Mouse (Mus musculus): ENCODE measurements around the gene Tdrd9.

Gene Tdrd9

DNA sequence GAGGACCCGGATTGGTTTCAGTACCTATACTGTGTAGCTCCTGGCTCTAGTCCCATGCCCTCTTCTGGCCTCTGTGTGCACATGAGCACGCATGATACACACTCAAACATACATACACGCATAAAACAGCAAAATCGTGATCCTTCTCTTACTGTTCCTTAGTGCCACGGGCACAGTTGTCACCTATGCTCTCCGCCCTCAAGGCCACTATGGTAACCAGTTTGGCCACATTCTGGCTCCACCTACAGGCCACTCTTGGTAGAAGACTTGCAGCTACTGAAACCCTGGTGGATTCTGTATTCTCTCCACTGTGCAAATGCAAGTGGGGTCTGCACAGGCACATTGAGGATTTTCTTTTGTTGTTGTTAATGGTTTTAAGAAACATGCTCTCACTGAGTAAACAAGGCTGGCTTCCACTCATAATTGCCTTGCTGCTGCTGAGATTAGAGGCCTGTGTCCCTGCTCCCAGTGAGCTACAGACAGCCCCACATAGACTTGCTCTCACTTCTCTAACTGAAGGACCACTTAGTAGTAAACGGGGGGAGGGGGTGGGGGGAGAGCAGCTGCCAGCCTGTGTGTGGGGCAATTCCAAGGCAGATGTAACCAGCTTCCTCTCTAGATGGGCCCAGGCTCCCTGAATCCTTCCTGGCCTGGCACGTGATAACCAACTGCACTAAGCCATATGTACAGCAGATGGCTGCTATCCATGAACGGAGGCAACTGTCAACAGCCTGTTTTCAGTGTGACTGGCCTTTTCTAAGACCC, 13.1 kb upstream of the Tdrd9 start:
- DNase-seq (ENCODE audit: low spot score in 2 of 2): peak; percentile 55 to 63

DNA sequence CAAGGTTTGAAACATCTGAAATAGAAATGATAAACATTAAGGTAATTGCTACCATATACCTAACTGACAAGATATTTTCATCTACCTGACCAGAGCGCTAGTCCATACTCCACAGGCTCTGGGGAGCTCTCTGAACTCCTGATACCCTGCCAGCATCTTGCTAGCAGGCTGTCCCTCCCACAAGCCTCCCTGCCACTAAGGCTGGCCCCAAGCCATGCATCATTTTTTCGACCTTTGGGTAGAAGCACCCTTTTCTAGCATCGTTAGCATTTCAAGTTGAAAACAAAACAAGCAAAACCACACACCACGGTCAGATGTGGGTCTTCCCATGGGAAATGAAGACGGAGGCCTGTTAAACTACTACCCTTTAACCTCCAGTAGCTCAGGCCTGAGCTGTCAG, 8.0 kb upstream of the Tdrd9 start:
- DNase-seq (ENCODE audit: low spot score in 2 of 2): no peak

DNA sequence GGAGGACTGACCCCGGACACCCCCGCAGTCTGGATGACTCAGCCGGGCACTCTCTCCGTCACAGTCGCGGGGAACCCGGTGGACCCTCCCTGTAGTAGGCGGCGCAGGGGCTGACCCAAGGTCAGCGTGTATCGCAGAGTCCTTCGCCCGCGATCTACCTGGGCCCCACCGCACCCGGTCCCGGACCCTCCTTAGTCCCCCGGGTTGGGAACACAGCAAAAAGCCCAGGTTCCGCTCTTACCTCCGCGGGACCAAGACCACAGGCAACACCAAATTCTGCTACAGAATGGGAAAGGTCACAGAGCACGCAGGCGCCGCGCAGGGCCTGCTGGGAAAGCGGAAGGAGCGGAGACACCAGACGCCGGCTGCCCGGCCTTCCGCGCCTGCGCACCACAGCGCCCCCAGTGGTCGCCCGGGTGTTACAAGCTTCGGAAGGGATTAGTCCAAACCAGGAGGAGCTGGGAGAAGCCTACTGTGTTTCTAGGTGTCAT, 4.6 kb upstream of the Tdrd9 start, which contains the start of gene Atp5mpl:
TSS of gene Atp5mpl (minus strand) at position 295 of the 491 bp plus-strand sequence.
- DNase-seq (ENCODE audit: low spot score in 2 of 2): peak; percentile 89 to 92

DNA sequence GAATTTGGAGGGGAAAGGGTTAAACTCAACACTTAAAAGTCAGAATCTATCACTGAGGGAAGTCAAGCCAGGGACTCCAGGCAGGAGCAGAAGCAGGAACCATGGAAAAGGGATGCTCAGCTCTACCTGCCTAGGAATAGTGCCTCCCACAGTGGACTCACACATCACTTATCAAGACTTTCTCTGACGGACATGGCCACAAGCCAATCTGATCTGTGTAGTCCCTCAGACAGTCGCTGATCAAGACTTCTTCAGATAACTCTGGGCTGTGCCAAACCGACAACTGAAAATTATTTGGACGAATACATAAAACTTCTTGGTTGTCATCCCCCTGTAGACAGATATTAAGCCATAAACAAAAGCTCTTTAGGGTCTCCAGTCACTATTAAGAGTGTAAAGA, 1.3 kb upstream of the Tdrd9 start:
- DNase-seq (ENCODE audit: low spot score in 2 of 2): no peak

DNA sequence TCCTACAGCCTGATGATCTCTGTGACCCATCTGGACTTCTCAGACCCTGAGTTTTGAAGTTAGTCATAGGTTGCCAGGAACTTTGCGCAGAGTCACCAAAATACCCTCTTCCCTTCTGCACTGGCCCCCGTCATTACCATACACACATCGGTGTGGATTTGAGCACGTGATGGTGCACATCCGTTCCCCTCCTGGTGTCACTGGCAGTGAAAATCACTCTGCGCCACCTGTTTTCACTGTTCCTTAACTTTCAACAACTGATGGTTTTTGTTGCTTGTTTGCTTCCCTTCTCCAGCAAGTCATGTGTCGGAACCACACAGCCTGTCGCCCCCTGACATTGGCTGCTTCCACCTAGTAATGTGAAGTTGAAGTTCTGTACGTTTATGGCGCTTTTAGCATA, 1.1 kb downstream of the Tdrd9 start:
- no peak for DNase-seq (ENCODE audit: low spot score in 2 of 2)

DNA sequence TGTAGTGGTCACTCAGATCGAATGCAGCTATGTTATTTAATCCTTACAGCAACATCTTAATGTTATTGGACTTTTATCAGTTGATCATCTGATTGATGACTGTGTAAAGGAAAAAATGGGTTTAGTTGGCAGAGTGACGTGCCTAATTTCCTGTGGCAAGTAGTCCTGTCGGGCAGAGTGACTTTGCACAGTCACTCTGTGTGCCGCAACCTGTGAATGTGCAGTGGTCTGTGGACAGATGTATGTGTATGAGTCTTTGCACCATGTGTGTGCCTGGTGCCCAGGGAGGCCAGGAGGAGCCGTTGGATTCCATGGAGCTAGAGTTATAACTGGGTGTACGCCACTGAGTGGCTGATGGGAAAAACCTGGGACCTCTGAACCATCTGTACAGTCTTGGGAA, 3.2 kb downstream of the Tdrd9 start:
- no peak for DNase-seq (ENCODE audit: low spot score in 2 of 2)

DNA sequence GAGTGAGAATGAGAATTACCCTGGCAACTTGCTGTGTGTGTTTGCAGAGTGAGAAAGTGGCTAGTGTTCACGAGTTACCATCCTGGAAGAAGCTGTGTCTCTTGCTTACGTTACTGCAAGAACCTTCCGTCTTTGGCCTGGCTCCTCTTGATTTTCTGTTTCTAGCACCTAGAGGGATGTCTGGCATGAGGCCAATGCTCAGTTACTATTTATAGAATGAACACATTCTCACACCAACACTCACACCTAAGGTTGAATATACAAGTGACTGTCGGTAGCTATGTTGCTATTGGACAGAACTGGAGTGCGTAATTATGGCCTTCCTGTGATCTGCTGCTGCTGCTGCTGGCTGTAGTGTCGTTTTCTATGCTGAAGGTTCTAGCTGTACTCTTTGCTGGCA, 5.8 kb downstream of the Tdrd9 start:
- DNase-seq (ENCODE audit: low spot score in 2 of 2): no peak

DNA sequence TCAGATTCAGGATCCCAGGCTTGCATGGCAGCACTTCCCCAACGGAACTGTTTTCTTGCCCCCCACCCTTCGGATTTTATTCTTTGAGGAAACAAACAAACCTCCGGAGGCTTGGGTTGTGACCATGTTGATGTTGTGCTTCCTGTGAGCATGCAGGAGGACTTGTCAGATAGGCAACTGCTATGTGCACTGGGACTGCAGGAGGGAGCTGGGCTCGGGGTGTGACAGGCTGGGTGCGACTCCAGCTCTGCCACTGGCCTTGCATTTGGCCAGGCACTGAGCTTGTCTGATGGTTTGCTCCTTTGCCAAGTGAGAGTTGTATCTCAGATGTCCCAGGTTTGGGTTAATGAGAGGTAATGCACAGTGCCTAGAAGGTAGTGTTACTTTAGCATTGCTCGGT, 6.9 kb downstream of the Tdrd9 start:
- DNase-seq (ENCODE audit: low spot score in 2 of 2): no peak

DNA sequence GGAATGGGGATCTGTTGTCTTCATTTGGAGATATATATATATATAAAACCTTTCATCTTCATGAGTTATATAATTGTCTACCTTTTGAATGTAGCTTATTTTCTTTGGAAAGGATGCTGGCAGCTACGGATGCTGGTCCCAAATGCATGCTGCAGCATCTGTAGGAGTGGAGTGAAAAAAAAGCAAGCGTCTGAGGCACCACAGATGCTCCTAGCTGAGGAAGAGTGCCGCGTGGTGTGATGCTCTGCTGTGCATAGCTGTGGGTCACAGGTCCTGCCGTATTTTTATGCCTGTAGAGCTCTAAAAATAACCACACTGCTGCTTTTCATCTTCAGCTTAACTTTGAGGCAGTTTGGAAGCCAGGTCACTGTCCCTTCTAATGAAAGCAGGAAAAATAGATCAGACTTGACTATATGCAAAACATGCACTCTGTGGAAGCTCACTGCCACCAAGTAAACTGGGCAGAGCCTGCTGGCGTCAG, 9.6 kb downstream of the Tdrd9 start, which contains the start of gene Rd3l:
TSS of gene Rd3l (minus strand) at position 431 of the 481 bp plus-strand sequence.
- DNase-seq (ENCODE audit: low spot score in 2 of 2): no peak

DNA sequence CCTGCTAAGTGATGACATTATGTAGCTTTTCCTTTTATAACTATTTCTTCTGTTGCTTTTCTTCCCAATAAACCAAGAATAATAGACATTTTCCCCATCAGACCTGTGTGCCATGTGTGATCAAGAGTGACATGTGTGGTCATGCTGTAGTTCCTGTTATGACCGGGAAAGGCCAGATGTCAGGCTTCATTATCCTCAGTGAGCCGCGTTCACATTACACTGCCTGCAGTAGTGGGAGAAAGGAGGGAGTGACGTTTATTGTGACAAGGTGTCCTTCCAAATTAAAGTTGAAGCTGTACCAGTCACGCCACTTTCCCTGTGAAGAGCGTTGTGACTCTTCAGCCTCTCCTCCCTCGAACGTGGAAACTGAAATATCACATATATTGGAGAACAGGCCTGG, 10.5 kb downstream of the Tdrd9 start:
- DNase-seq (ENCODE audit: low spot score in 2 of 2): no peak

DNA sequence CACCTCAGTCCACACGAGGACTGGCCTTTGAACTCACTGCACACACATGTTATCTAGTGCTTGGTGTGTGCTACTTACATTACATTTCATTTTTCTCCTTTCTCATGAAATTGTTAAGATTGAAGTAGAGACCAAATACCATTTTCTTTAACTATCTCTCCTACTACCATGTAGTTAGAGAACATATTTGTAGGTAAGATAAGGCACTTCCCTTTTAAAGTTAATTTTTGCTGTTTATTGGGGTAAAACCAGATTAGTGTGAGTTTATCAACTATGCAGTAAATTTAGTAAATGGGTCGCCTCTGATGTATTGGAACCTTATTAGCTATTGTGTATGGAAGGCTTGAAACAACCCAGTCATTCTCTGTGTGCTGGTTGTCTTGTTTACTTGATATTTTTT, 11.8 kb downstream of the Tdrd9 start:
- no peak for DNase-seq (ENCODE audit: low spot score in 2 of 2)

DNA sequence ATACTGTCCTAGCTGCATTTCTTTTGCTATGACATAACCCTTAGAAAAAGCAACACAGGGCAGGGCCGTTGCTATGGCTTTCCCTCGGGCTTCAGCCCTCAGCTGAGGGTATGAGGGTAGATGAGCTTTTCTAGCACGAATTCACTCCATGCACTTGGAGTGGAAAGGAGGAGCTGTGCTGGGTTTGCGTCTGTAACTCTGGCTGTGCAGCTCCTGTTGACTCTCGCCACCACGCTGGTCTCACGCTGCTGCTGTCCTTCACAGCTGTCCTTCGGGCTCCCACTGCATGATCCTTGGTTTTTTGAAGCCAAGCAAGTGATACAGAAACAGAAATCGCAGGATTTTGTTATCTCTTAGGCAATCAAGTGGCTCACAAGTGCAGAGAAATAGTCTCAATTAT, 15.4 kb downstream of the Tdrd9 start:
- no peak for DNase-seq (ENCODE audit: low spot score in 2 of 2)

DNA sequence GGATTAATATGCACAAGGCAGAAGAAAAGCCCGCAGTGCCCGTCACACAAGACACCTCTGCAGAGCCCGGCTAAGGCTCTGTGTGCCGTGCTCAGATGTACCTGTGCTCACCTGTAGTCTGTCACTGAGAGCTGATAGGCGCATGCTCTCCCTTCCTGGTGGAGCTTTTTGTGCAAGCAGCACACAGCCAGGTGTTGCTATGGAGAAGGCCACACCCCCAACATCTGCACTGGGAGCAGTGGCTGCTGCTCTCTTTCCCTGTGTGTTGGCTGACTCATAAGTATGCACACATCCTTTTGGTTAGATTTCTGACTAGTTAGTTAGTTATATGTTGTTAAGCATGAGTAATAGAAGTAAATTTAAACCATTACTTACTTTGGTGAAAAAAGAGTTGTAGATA, 21.3 kb downstream of the Tdrd9 start:
- DNase-seq (ENCODE audit: low spot score in 2 of 2): no peak

DNA sequence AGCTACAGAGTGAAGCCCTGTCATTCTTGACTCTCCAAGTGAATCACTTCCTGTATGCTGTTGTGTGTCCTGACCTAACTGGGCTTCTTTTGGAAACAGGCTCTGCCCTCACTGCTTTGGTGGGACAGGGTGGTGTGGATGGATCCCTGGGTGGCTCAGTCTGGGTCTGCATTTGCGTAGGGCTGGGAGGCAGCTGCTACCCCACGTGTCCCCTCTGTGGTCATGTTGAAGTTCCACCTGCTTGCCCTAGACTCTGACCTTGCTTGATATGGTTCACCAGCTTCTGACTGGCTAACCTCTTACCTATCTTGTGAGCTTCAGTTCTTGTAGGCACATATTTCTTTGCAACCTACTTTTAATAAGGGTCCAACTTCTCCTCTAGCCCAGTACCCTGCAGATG, 23.8 kb downstream of the Tdrd9 start:
- DNase-seq (ENCODE audit: low spot score in 2 of 2): no peak

DNA sequence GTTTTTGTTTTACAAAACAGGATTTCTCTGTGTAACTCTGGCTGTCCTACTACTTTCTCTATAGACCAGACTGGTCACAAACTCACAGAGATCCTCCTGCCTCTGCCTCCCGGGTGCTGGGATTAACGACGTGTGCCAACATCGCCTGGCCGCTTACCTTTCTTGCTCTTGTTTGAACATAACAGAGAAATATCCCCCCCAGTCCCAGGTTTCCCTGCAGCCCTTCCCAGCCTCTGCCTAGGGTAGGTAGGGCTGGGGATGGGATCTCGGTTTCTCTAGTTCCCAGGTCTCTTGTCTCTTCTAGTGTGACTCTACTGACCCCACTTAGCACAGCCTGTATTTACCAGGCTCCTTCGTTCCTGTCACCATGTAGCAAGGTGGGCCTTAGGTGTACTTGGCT, 28.4 kb downstream of the Tdrd9 start:
- no peak for DNase-seq (ENCODE audit: low spot score in 2 of 2)

DNA sequence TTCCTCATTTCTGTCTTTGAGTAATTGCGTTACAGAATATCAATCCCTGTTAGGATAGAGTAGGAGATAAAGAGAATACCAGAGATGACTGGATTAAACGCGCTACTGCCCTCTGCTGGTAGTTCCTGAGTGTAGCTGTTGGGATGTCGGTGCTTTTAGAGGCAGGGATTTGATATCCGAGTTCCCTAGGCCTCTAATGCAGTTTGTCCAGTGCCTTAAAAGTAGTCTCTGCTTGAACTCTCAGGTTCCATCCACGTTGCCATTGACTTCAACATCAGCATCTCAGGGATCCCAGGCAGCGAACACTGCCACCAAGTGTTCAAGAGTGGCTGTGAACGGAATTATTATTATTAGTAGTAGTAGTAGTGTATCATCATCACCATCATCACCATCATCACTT, 29.9 kb downstream of the Tdrd9 start:
- peak; percentile 14 to 31 for DNase-seq (ENCODE audit: low spot score in 2 of 2)

DNA sequence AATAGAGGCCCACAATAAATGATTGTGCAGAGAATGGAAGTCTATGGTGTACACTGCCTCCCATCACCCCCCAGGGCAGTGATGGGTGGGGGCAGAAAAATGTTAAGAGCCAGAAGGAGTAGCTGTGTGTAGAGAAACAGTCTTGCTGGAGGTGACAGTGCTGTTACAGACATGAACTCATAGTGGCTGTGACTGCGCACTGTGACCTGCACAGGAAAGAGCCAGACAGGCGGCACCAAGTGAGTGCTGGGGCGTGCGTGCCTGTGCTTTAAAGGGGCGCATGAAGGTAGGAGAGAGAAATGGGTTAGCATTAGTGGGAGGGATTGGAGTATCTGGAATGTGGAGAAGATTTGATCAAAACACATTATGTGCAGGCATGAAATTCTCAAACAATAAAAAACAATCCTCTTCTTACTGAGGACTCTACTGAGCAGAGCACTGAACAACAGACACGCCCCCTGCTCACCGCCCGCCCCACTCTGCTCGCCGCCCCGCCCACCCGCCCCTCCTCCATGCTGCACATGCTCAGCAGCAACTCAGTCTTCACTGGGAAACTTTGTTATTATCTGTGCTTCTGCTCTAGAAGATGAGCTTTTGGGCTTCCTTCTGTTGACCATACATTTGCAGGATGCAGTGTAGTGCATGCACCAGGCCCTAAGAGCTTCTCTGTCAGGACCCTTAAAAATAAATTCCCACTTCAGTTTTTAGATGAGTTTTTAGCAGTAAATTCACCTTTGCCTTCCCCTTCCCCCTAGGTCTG, 41.3 kb downstream of the Tdrd9 start:
- no peak for DNase-seq (ENCODE audit: low spot score in 2 of 2)

DNA sequence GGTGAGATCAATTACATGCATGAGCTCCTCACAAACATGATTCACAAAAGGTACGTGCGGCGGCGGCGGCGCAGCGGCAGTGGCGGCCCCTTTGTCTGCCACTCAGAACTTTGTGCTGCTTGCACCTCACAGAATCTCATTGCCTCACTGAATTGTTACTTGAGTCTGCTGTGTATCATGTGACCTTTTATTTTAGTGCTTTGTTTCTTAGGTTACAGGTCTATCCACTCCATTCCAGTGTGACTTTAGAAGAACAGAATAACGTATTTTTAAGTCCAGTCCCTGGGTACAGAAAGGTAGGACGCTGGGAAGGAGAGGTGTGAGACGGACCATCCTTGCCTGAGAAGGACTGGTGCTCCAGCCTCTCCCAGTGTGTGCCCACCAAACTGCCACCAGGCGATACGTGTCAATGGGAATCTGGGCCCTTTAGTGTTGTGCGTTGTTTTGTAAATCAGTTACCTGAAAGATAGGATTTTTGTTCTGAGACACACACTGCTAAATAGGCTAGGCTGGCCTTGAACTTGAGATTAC, 42.0 kb downstream of the Tdrd9 start:
- no peak for DNase-seq (ENCODE audit: low spot score in 2 of 2)

DNA sequence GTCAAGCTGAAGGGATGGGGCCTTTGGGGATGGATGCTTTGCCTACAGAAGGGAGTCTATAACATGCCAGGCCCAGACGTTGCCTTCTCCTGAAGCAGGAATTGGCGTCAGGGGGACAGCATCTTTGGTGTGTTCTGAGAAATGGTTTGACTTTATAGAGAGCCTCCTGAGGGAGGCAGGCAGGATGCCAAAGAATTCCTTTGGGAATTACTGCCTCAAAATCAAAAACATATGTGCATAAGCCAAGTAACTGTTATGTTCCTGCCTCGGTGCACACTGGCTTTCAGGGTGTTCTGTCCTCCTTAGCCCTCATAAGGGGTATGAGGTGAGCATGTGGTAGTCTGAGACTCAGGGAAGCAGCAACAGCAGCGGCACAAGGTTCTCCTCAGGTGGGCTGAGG, 45.0 kb downstream of the Tdrd9 start:
- no peak for DNase-seq (ENCODE audit: low spot score in 2 of 2)

DNA sequence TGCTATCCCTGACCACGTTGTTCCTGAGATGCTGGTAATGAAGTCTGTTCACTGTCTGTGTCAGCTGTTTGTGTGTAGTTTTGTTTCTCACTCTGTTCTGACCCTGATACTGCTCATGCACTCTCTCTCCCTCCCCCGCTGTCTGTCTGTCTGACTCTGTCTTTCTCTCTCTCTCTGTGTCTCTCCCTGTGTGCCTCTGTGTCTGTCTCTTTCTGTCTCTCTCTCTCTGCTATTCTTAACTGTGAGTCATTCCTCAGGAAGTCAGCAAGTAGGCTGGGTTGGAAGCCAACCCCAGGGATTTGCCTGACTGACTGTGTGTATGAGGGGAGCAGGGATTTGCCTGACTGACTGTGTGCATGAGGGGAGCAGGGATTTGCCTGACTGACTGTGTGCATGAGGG, 51.9 kb downstream of the Tdrd9 start:
- DNase-seq (ENCODE audit: low spot score in 2 of 2): no peak

DNA sequence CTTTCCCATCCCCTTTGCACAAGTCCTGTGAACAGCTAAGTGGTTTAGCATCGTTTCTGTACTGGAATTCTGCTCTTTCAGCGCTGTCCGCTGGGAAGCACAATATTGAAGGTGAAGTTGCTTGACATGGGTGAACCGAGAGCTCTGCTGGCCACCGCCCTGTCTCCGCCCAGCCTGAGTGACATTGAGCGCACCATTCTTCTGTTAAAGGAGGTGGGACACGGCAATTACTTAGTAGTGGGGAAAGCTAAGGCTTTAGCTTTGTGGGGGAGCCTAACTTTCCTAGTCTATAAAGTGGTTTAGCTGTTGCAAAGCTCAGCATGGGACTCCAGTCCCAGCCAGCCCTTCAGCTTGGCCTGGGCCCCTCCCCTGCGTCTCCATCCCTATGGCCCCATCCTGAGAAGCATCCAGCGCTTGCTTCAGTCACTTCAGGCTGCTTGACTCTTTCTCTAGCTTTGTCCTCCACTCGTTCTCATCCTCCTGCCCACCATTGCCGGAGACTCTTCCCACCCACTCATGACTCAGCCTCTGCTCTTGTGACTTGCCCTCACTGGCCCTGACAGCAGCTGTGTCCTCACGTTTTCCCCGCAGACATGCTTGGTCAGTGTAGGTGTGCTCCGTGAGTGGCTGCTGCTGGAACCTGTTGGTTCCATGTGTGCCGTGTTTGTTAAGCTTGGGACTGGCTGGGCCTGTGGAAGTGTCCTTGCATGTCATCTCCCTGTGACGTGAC, 53.4 kb downstream of the Tdrd9 start:
- no peak for DNase-seq (ENCODE audit: low spot score in 2 of 2)

DNA sequence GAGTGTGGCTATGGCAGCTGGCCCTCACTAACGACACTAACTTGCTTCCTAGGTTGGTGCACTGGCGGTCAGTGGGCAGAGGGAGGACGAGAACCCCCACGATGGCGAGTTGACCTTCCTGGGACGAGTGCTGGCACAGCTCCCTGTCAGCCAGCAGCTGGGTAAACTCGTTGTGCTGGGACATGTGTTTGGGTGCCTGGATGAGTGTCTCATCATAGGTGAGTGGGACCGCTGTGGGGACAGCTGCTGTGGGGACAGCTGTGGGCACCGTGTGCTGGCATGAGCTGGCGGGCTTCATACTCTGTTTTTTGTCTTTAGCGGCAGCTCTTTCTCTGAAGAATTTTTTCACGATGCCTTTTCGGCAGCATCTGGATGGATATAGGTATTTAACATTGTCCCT, 54.1 kb downstream of the Tdrd9 start:
- DNase-seq (ENCODE audit: low spot score in 2 of 2): no peak
